Mouse (Mus musculus) embryo, embryonic 11 days (tissue): ENCODE data around the gene Sec24b.

Experiments used
- DNase-seq: peaks from one replicate; pipeline ENCODE4 v3.0.0-alpha.2; 2015

Sec24b gene

GRCm38 (mm10) chr3:129970529-129971515 lies 90.5 kb downstream of the Sec24b start:
- peak; percentile 75 for DNase-seq

DNA sequence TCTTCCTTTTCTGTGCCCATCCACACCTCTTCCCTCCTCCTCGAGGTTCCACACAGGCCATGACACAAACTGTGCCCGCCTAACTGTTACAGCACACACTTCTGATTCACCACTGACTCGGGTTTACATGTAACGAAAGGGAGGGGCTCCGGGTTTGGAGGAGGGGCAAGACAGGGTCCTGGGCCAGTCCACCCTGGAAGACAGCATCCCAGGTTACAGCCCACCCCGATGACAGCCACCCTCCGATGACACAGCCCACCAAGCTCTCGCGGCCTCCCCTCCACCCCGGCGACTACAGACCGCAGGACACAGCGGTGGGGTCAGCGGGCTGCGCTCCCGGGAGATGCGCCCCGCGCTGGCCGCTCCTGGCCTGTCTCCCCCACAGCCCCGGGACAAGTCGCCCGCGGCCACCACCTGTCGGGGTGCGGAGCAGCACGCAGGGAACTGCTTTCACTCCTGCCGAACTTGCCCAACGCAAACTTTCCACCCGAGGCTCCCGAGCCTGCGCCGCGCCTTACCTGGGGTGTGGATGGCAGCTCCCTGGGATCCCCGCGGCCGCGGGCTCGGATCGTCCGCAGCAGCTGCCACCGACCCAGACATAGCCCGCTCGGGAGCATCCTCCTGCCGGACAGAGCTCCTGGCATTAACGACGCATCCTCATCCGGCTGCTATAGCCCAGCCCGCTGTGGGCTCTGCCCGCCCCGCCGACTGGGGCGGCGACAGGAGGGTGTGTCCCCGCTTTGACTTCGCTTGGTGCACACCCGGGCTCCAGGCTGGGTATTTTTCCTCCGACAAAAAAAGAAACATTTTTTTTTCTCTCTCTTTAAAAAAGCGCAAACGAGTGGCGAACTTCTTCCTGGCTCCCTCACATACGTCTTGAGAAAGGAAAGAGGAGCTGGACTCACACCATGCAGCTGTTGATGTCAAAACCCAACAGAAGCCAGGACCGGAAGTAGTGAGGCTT lies 91.6 kb downstream of the Sec24b start, which contains the start of gene Mcub:
Gene Mcub (minus strand): TSS at position 775 of the 964 bp plus-strand sequence.
- DNase-seq = peak; percentile 71

GRCm38 (mm10) chr3:129969031-129969430 lies 92.3 kb downstream of the Sec24b start:
- DNase-seq = no peak

DNA sequence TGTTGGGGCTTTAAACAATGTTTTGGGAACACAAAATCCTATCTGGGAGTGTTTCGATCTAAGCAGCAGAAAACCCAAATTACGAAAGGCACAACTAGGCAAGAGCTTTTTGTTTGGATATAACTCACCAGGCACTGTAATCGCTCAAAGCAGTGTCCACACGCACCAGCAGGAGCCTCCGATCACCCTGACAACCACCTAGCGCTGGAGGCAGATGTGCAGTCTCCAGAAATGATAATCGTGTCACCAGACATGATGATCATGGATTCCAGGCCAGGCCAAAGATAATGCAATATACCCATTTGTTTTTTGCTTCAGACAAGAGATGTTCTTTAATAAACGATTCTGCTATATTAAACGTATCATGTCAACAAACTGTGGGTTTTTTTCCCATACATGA lies 93.5 kb downstream of the Sec24b start:
- DNase-seq = no peak

- no peak for DNase-seq
These were observed 96.7 kb downstream of the Sec24b start for GRCm38 (mm10) chr3:129964681-129965080.

GRCm38 (mm10) chr3:129962533-129962932 lies 98.8 kb downstream of the Sec24b start:
- no peak for DNase-seq

DNA sequence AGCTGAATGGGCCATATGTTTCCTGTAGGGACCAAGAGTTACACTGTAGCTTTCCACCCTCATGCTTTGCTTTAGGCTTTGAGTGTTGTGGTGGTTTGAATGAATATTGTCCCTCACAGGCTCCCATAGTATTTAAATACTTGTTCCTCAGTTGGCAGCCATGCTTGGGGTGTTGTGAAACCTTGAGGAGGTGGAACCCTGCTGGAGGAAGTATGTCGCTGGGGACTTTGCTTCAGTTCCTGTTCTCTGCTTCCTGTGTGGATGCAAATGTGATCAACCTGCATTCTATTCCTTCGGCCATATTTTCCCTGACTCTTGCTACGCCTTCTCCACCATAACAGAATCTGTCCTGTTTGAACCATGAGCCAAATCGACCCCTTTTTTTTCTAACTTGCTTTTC lies 108.1 kb downstream of the Sec24b start:
- no peak for DNase-seq

GRCm38 (mm10) chr3:129949158-129949773 lies 112.1 kb downstream of the Sec24b start:
- DNase-seq = no peak

DNA sequence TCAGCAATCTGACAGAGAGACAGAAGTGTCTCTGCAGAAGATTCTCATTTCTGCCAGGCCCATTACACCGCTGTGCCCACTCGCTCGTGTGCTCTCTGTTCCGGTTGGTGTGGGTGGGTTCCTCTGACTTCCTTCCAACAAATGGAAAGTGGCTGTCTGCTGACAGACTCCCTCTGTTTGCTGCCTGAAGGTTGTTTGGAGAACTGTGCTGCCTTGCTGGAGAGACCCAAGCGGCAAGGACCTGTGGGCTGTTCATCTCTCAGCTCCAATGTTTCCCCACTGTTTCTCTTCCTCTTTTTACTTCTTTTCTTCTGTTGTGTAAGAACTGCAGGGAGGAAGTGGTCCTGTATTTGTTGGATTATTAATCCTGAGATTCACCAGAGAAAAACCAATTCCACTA lies 113.0 kb downstream of the Sec24b start:
- DNase-seq = no peak

GRCm38 (mm10) chr3:129946217-129946914 lies 115.0 kb downstream of the Sec24b start:
- no peak for DNase-seq

GRCm38 (mm10) chr3:129943813-129944212 lies 117.5 kb downstream of the Sec24b start:
- no peak for DNase-seq

- no peak for DNase-seq
These were observed 120.1 kb downstream of the Sec24b start for GRCm38 (mm10) chr3:129941291-129941690.

DNA sequence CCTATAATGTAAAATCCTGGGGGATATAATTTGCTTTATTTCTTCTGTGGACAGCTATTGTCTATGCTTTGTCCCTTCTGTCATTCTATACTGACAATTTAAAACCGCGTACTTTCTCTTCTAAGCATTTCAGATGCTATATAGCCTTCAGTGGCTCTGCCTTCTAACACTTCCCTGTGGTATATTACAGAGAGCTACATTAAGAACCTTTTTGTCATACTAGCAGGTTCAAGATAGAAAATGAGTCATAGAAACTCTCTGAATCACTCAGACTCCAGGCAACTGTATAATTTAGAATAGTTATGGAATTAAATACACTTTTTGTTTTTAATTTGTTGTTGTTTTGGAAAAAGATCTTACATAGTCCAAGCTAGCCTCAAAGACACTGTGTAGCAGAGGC lies 120.6 kb downstream of the Sec24b start:
- no peak for DNase-seq

GRCm38 (mm10) chr3:129939058-129939457 lies 122.3 kb downstream of the Sec24b start:
- no peak for DNase-seq

- no peak for DNase-seq
These were observed 123.5 kb downstream of the Sec24b start for GRCm38 (mm10) chr3:129937848-129938247.

GRCm38 (mm10) chr3:129936561-129936960 lies 124.8 kb downstream of the Sec24b start:
- no peak for DNase-seq
